Mouse (Mus musculus): ENCODE results near the gene Supt20.
"Not testable (repeated sequence)": the region's sequence is repeated elsewhere in the genome, so short reads cannot be mapped to it uniquely, and the experiment has no call there.

Gene Supt20

GRCm38 (mm10) chr3:54699759-54700301 is 7.2 kb downstream of the Supt20 start:
- DNase-seq (ENCODE audit: low read depth, low spot score) = no peak

- not testable (repeated sequence) for DNase-seq (ENCODE audit: low read depth, low spot score)
Measured at GRCm38 (mm10) chr3:54704106-54704505, 11.5 kb downstream of the Supt20 start.

- DNase-seq (ENCODE audit: low read depth, low spot score) = no peak
Measured at GRCm38 (mm10) chr3:54708972-54709371, 16.4 kb downstream of the Supt20 start.

GRCm38 (mm10) chr3:54714253-54714652 is 21.6 kb downstream of the Supt20 start, which contains the start of gene Gm21958:
TSS of gene Gm21958 (minus strand) at chr3:54714353.
- no peak for DNase-seq (ENCODE audit: low read depth, low spot score)

- DNase-seq (ENCODE audit: low read depth, low spot score) = peak; percentile 89
Measured at GRCm38 (mm10) chr3:54715461-54715860, 22.9 kb downstream of the Supt20 start.

- DNase-seq (ENCODE audit: low read depth, low spot score) = no peak
Measured at GRCm38 (mm10) chr3:54717348-54717747, 24.7 kb downstream of the Supt20 start.

GRCm38 (mm10) chr3:54718947-54719346 is 26.3 kb downstream of the Supt20 start:
- no peak for DNase-seq (ENCODE audit: low read depth, low spot score)

GRCm38 (mm10) chr3:54723741-54724500 is 31.3 kb downstream of the Supt20 start:
- DNase-seq (ENCODE audit: low read depth, low spot score) = peak; percentile 21

GRCm38 (mm10) chr3:54725344-54725743 is 32.7 kb downstream of the Supt20 start:
- no peak for DNase-seq (ENCODE audit: low read depth, low spot score)

- DNase-seq (ENCODE audit: low read depth, low spot score) = no peak
Measured at GRCm38 (mm10) chr3:54727588-54727987, 35.0 kb downstream of the Supt20 start.

GRCm38 (mm10) chr3:54728100-54728499 is 35.5 kb downstream of the Supt20 start:
- DNase-seq (ENCODE audit: low read depth, low spot score) = no peak

- DNase-seq (ENCODE audit: low read depth, low spot score) = no peak
Measured at GRCm38 (mm10) chr3:54731626-54732150, 39.1 kb downstream of the Supt20 start.

GRCm38 (mm10) chr3:54732371-54732770 is 39.8 kb downstream of the Supt20 start:
- no peak for DNase-seq (ENCODE audit: low read depth, low spot score)

- DNase-seq (ENCODE audit: low read depth, low spot score) = peak; percentile 87
Measured at GRCm38 (mm10) chr3:54734411-54735246, 42.0 kb downstream of the Supt20 start.

GRCm38 (mm10) chr3:54735247-54736046 is 42.8 kb downstream of the Supt20 start, which contains the start of the genes Exosc8 and Alg5:
TSS of gene Exosc8 (minus strand) at chr3:54735393.
TSS of gene Alg5 (plus strand) at chr3:54735539.
- DNase-seq (ENCODE audit: low read depth, low spot score) = no peak

- DNase-seq (ENCODE audit: low read depth, low spot score) = peak; percentile 71
Measured at GRCm38 (mm10) chr3:54736101-54736927, 43.7 kb downstream of the Supt20 start.

- DNase-seq (ENCODE audit: low read depth, low spot score) = no peak
Measured at GRCm38 (mm10) chr3:54737317-54737716, 44.7 kb downstream of the Supt20 start.

GRCm38 (mm10) chr3:54741965-54742364 is 49.4 kb downstream of the Supt20 start:
- no peak for DNase-seq (ENCODE audit: low read depth, low spot score)

- peak; percentile 63 for DNase-seq (ENCODE audit: low read depth, low spot score)
Measured at GRCm38 (mm10) chr3:54745799-54746198, 53.2 kb downstream of the Supt20 start.

GRCm38 (mm10) chr3:54753411-54753810 is 60.8 kb downstream of the Supt20 start:
- DNase-seq (ENCODE audit: low read depth, low spot score) = peak; percentile 48
